10 mouse cellular contexts compared by ENCODE assay signal in genomic region chr10:128938457-128938856, GRCm38 (mm10). TPM values are rescaled to one million over a fixed set of nuclear protein-coding genes. Genes with fewer than 3 reads are reported as not detected.
DNase-seq lines count a peak whose midpoint lies in the region; ATAC-seq and TF ChIP-seq lines count a peak whose summit lies in the region.
"Had no signal": no experiment of that assay in that cellular context is flagged by ENCODE, and none has a peak within 500 bp of the region (broad histone marks: within the 10 kb centered on the region; RNA-seq: fewer than 3 reads in every experiment).

No protein-coding gene starts in this region.

- ATAC-seq in stomach, postnatal 0 days (ENCODE audit: low FRiP score, low TSS enrichment), result peak; percentile 68

- TF ChIP-seq EP300 in stomach, postnatal 0 days (optimal IDR thresholded peaks at IDR 0.05), result no peak

- no peaks in the 10 kb centered on the region for H3K27me3 ChIP-seq in stomach, postnatal 0 days (ENCODE audit: control insufficient read depth, insufficient read depth, low read length)

- no peaks in the 10 kb centered on the region for H3K4me1 ChIP-seq in stomach, postnatal 0 days (replicated peaks; ENCODE audit: control insufficient read depth, insufficient read depth)

- no peaks in the 10 kb centered on the region for H3K36me3 ChIP-seq in stomach, postnatal 0 days (ENCODE audit: control insufficient read depth, insufficient read depth, low read length)

- H3K27ac ChIP-seq in stomach, postnatal 0 days (replicated peaks), result no peak overlapping the region

- TF ChIP-seq CTCF in stomach, postnatal 0 days (IDR thresholded peaks at IDR 0.05; ENCODE audit: low read depth), result no peak

- no peak overlapping the region for H3K4me3 ChIP-seq in stomach, postnatal 0 days (ENCODE audit: low read depth, low read length)

- H3K4me2 ChIP-seq in stomach, postnatal 0 days (replicated peaks; ENCODE audit: low read depth), result no peak overlapping the region
- H3K4me2 ChIP-seq: lung, embryonic 14.5 days had no signal

- WGBS in stomach, postnatal 0 days, result 58% methylated on average over 9 of the region's 9 CpGs

- H3K9me3 ChIP-seq in stomach, postnatal 0 days (ENCODE audit: control insufficient read depth, low read length), result no peaks in the 10 kb centered on the region

- DNase-seq in adrenal gland, adult (ENCODE audit: inconsistent age in 2 of 2, low spot score in 1 of 2), result peak; percentile 31 to 79
- no peak for DNase-seq in adrenal gland, adult 8-10 months
- DNase-seq in right cerebral cortex, postnatal 10 days (ENCODE audit: low spot score in 2 of 2), result peak; percentile 57 to 69
- DNase-seq in right cerebral cortex, postnatal 14 days, result no peak
- peak; percentile 92 for DNase-seq in heart, postnatal 4 days
- peak; percentile 75 for DNase-seq in stomach, postnatal 0 days (ENCODE audit: low spot score)
- no peak for DNase-seq in frontal cortex, adult 2 months (ENCODE audit: extremely low spot score in 1 of 2, low spot score in 1 of 2)
- DNase-seq in right cerebral cortex, adult 18-20 months, result no peak
- DNase-seq: lung, embryonic 14.5 days had no signal

- no peak overlapping the region for H3K9ac ChIP-seq in stomach, postnatal 0 days (ENCODE audit: low read length)
- H3K9ac ChIP-seq: lung, embryonic 14.5 days had no signal

RNA-seq across cellular contexts. Expression of gene Itga7, which starts 4.8 kb away (rescaled TPM):
- total RNA-seq in adrenal gland, adult 8-10 months (2022), result 10 to 100 TPM in 2 of 4 experiments, 1 to 10 TPM in 2; 9.6 to 27.4 (median 11.8) TPM
- 10 to 100 TPM; 69.6 to 78.5 TPM for total RNA-seq in heart, postnatal 4 days (2021)
- 8.5 and 8.7 TPM in 2 replicates for polyA plus RNA-seq in stomach, postnatal 0 days (2015; fragmentation: Nextera tagmentation; extraction: Ambion mirVana)
- polyA plus RNA-seq in frontal cortex, adult 2 months (2012; rRNA removed), result 23.4 and 26.8 TPM in 2 replicates

RNA-seq across cellular contexts. Expression of gene Bloc1s1, which starts 14.6 kb away (rescaled TPM):
- 100 to 1,000 TPM; 137 to 192 (median 168) TPM for total RNA-seq in adrenal gland, adult 8-10 months (2022)
- 100 to 1,000 TPM; 152 to 180 TPM for total RNA-seq in heart, postnatal 4 days (2021)
- 194 and 198 TPM in 2 replicates for polyA plus RNA-seq in stomach, postnatal 0 days (2015; fragmentation: Nextera tagmentation; extraction: Ambion mirVana)
- polyA plus RNA-seq in frontal cortex, adult 2 months (2012; rRNA removed), result 233 and 273 TPM in 2 replicates

RNA-seq across cellular contexts. Expression of gene Rdh5, which starts 15.8 kb away (rescaled TPM):
- total RNA-seq in adrenal gland, adult 8-10 months (2022), result 10 to 100 TPM in 3 of 4 experiments, 1 to 10 TPM in 1; 9.5 to 23.2 (median 15.7) TPM
- total RNA-seq in heart, postnatal 4 days (2021), result 1 to 10 TPM; 5.3 to 5.6 TPM
- 8.1 and 9.5 TPM in 2 replicates for polyA plus RNA-seq in stomach, postnatal 0 days (2015; fragmentation: Nextera tagmentation; extraction: Ambion mirVana)
- 12.3 and 15.7 TPM in 2 replicates for polyA plus RNA-seq in frontal cortex, adult 2 months (2012; rRNA removed)

RNA-seq across cellular contexts. Expression of gene Mettl7b, which starts 22.3 kb away (rescaled TPM):
- under 1 TPM in 2 of 4 experiments, not detected in 2; 0.32 to 0.46 TPM for total RNA-seq in adrenal gland, adult 8-10 months (2022)
- total RNA-seq in heart, postnatal 4 days (2021), result under 1 TPM in 1 of 2 experiments, not detected in 1; 0.21 TPM
- 67.6 and 68.0 TPM in 2 replicates for polyA plus RNA-seq in stomach, postnatal 0 days (2015; fragmentation: Nextera tagmentation; extraction: Ambion mirVana)
- not detected in 2 replicates for polyA plus RNA-seq in frontal cortex, adult 2 months (2012; rRNA removed)
- polyA plus RNA-seq: lung, embryonic 14.5 days; spleen, adult 2 months had no signal

RNA-seq across cellular contexts. Expression of gene Cd63, which starts 37.7 kb away (rescaled TPM):
- total RNA-seq in adrenal gland, adult 8-10 months (2022), result 100 to 1,000 TPM; 313 to 472 (median 396) TPM
- 100 to 1,000 TPM; 216 to 226 TPM for total RNA-seq in heart, postnatal 4 days (2021)
- polyA plus RNA-seq in stomach, postnatal 0 days (2015; fragmentation: Nextera tagmentation; extraction: Ambion mirVana), result 760 and 773 TPM in 2 replicates
- 82.7 and 95.6 TPM in 2 replicates for polyA plus RNA-seq in frontal cortex, adult 2 months (2012; rRNA removed)

Comparison
In these comparisons a context has a peak if more than half of its experiments do, and no peak if none do; other contexts are left out.
1. DNase-seq: peak in adrenal gland, adult (2 of 2), right cerebral cortex, postnatal 10 days (2 of 2), heart, postnatal 4 days (single experiment) and stomach, postnatal 0 days (single experiment); none in adrenal gland, adult 8-10 months (single experiment), right cerebral cortex, postnatal 14 days (single experiment), frontal cortex, adult 2 months (0 of 2) and right cerebral cortex, adult 18-20 months (single experiment).